Mouse (Mus musculus): ENCODE results near the gene Trio. TPM values are rescaled to one million over a fixed set of nuclear protein-coding genes. Genes with fewer than 3 reads are reported as not detected.

Trio gene
- polyA plus RNA-seq, 1 experiment from 2014 or later, result 48.5 TPM

GRCm38 (mm10) chr15:27779398-27779797, 246.2 kb downstream of the Trio start:
- H3K9ac ChIP-seq, result no peak overlapping the region
- WGBS, result 32% methylated on average over 11 of the region's 11 CpGs
- H3K4me2 ChIP-seq (replicated peaks), result no peak overlapping the region

GRCm38 (mm10) chr15:27778256-27778655, 247.4 kb downstream of the Trio start:
- Histone ChIP-seq H3K9me3 (replicated peaks) (no peaks in the 10 kb centered on the region), H3K4me1 (peaks cover 72% of the 10 kb centered on the region), H3K36me3 (peaks cover 8% of the 10 kb centered on the region), H3K9ac (0 out of 2 replicates have a peak overlapping the region, but pooled peaks have one; percentile 13), H3K4me2 (replicated peaks) (0 out of 2 replicates have a peak overlapping the region, but pooled peaks have one; percentile 5), H3K27ac (peak overlapping the region; percentile 81), H3K27me3 (no peaks in the 10 kb centered on the region), H3K4me3 (no peak overlapping the region)
- ATAC-seq (ENCODE audit: low FRiP score), result peak; percentile 36
- 43% methylated on average over 3 of the region's 3 CpGs for WGBS

More at GRCm38 (mm10) chr15:27779398-27779797, 246.2 kb downstream of the Trio start:
- peak overlapping the region; percentile 81 for H3K27ac ChIP-seq
- H3K36me3 ChIP-seq, result no peaks in the 10 kb centered on the region
- peaks cover 83% of the 10 kb centered on the region for H3K4me1 ChIP-seq
- H3K9me3 ChIP-seq (replicated peaks), result no peaks in the 10 kb centered on the region
- H3K4me3 ChIP-seq, result no peak overlapping the region
- no peaks in the 10 kb centered on the region for H3K27me3 ChIP-seq
- ATAC-seq (ENCODE audit: low FRiP score), result no peak

GRCm38 (mm10) chr15:27777455-27778190, 248.0 kb downstream of the Trio start:
- WGBS, result 39% methylated on average over 11 of the region's 11 CpGs
- peaks cover 65% of the 10 kb centered on the region for H3K4me1 ChIP-seq
- H3K9ac ChIP-seq, result no peak overlapping the region
- ATAC-seq (ENCODE audit: low FRiP score), result no peak
- H3K27me3 ChIP-seq, result no peaks in the 10 kb centered on the region
- peak overlapping the region; percentile 19 for H3K4me2 ChIP-seq (replicated peaks)
- no peak overlapping the region for H3K4me3 ChIP-seq
- peak overlapping the region; percentile 81 for H3K27ac ChIP-seq
- no peaks in the 10 kb centered on the region for H3K9me3 ChIP-seq (replicated peaks)
- H3K36me3 ChIP-seq, result peaks cover 13% of the 10 kb centered on the region

GRCm38 (mm10) chr15:27774481-27774880, 251.2 kb downstream of the Trio start:
- H3K9ac ChIP-seq, result no peak overlapping the region
- H3K4me3 ChIP-seq, result no peak overlapping the region
- no peak for ATAC-seq (ENCODE audit: low FRiP score)
- no peaks in the 10 kb centered on the region for H3K27me3 ChIP-seq
- H3K36me3 ChIP-seq, result peaks cover 40% of the 10 kb centered on the region
- WGBS, result 89% methylated on average over 7 of the region's 7 CpGs
- no peak overlapping the region for H3K27ac ChIP-seq
- peaks cover 40% of the 10 kb centered on the region for H3K4me1 ChIP-seq
- no peak overlapping the region for H3K4me2 ChIP-seq (replicated peaks)
- H3K9me3 ChIP-seq (replicated peaks), result no peaks in the 10 kb centered on the region

GRCm38 (mm10) chr15:27772125-27772627, 253.5 kb downstream of the Trio start:
- Histone ChIP-seq H3K9me3 (replicated peaks) (no peaks in the 10 kb centered on the region), H3K27me3 (no peaks in the 10 kb centered on the region), H3K36me3 (peaks cover 61% of the 10 kb centered on the region), H3K4me2 (replicated peaks) (no peak overlapping the region), H3K27ac (no peak overlapping the region), H3K4me1 (peaks cover 17% of the 10 kb centered on the region), H3K9ac (no peak overlapping the region), H3K4me3 (no peak overlapping the region)
- no peak for ATAC-seq (ENCODE audit: low FRiP score)
- WGBS, result 90% methylated on average over 7 of the region's 7 CpGs

- no peak overlapping the region for H3K4me2 ChIP-seq (replicated peaks)
- peaks cover 64% of the 10 kb centered on the region for H3K36me3 ChIP-seq
- no peaks in the 10 kb centered on the region for H3K27me3 ChIP-seq
- no peaks in the 10 kb centered on the region for H3K9me3 ChIP-seq (replicated peaks)
- 89% methylated on average over 7 of the region's 7 CpGs for WGBS
- H3K27ac ChIP-seq, result peak overlapping the region; percentile 32; the same call in 1 of the 2 replicates
- peaks cover 11% of the 10 kb centered on the region for H3K4me1 ChIP-seq
- H3K9ac ChIP-seq, result no peak overlapping the region
- no peak for ATAC-seq (ENCODE audit: low FRiP score)
- no peak overlapping the region for H3K4me3 ChIP-seq
Measured at GRCm38 (mm10) chr15:27771581-27771980, 254.1 kb downstream of the Trio start.

GRCm38 (mm10) chr15:27770513-27771196, 255.0 kb downstream of the Trio start:
- H3K4me2 ChIP-seq (replicated peaks), result no peak overlapping the region
- peaks cover 74% of the 10 kb centered on the region for H3K36me3 ChIP-seq
- WGBS, result 72% methylated on average over 12 of the region's 12 CpGs
- no peaks in the 10 kb centered on the region for H3K27me3 ChIP-seq
- H3K27ac ChIP-seq, result no peak overlapping the region
- no peaks in the 10 kb centered on the region for H3K9me3 ChIP-seq (replicated peaks)
- no peak for ATAC-seq (ENCODE audit: low FRiP score)
- H3K4me1 ChIP-seq, result peaks cover 10% of the 10 kb centered on the region
- no peak overlapping the region for H3K4me3 ChIP-seq
- 0 out of 2 replicates have a peak overlapping the region, but pooled peaks have one; percentile 13 for H3K9ac ChIP-seq

GRCm38 (mm10) chr15:27761416-27761815, 264.2 kb downstream of the Trio start:
- Histone ChIP-seq H3K9me3 (replicated peaks) (no peaks in the 10 kb centered on the region), H3K27me3 (no peaks in the 10 kb centered on the region), H3K9ac (no peak overlapping the region), H3K4me1 (peaks cover 3% of the 10 kb centered on the region; the same call in 1 of the 2 replicates), H3K36me3 (peaks cover 71% of the 10 kb centered on the region), H3K27ac (peak overlapping the region; percentile 48), H3K4me3 (no peak overlapping the region), H3K4me2 (replicated peaks) (no peak overlapping the region)
- WGBS, result 82% methylated on average over 3 of the region's 3 CpGs
- ATAC-seq (ENCODE audit: low FRiP score), result no peak

- Histone ChIP-seq H3K27me3 (no peaks in the 10 kb centered on the region), H3K4me1 (peaks cover 3% of the 10 kb centered on the region; the same call in 1 of the 2 replicates), H3K4me3 (no peak overlapping the region), H3K9me3 (replicated peaks) (no peaks in the 10 kb centered on the region), H3K9ac (no peak overlapping the region), H3K36me3 (peaks cover 71% of the 10 kb centered on the region), H3K4me2 (replicated peaks) (no peak overlapping the region), H3K27ac (peak overlapping the region; percentile 44)
- WGBS, result 81% methylated on average over 1 of the region's 1 CpGs
- ATAC-seq (ENCODE audit: low FRiP score), result no peak
Measured at GRCm38 (mm10) chr15:27760655-27761054, 265.0 kb downstream of the Trio start.

- Histone ChIP-seq H3K4me3 (no peak overlapping the region), H3K36me3 (peaks cover 72% of the 10 kb centered on the region), H3K4me2 (replicated peaks) (no peak overlapping the region), H3K9me3 (replicated peaks) (no peaks in the 10 kb centered on the region), H3K4me1 (peaks cover 3% of the 10 kb centered on the region; the same call in 1 of the 2 replicates), H3K9ac (no peak overlapping the region), H3K27me3 (no peaks in the 10 kb centered on the region), H3K27ac (peak overlapping the region; percentile 44)
- 71% methylated on average over 5 of the region's 5 CpGs for WGBS
- no peak for ATAC-seq (ENCODE audit: low FRiP score)
Measured at GRCm38 (mm10) chr15:27759890-27760289, 265.8 kb downstream of the Trio start.

GRCm38 (mm10) chr15:27758680-27759079, 267.0 kb downstream of the Trio start:
- Histone ChIP-seq H3K36me3 (peaks cover 72% of the 10 kb centered on the region), H3K4me1 (peaks cover 5% of the 10 kb centered on the region), H3K27me3 (no peaks in the 10 kb centered on the region), H3K27ac (no peak overlapping the region), H3K4me3 (no peak overlapping the region), H3K4me2 (replicated peaks) (no peak overlapping the region), H3K9ac (no peak overlapping the region), H3K9me3 (replicated peaks) (no peaks in the 10 kb centered on the region)
- WGBS, result 70% methylated on average over 6 of the region's 6 CpGs
- no peak for ATAC-seq (ENCODE audit: low FRiP score)

- Histone ChIP-seq H3K9ac (no peak overlapping the region), H3K4me2 (replicated peaks) (no peak overlapping the region), H3K27ac (no peak overlapping the region), H3K4me1 (peaks cover 6% of the 10 kb centered on the region), H3K9me3 (replicated peaks) (no peaks in the 10 kb centered on the region), H3K36me3 (peaks cover 76% of the 10 kb centered on the region), H3K4me3 (no peak overlapping the region), H3K27me3 (no peaks in the 10 kb centered on the region)
- ATAC-seq (ENCODE audit: low FRiP score), result no peak
- WGBS, result 93% methylated on average over 11 of the region's 11 CpGs
Measured at GRCm38 (mm10) chr15:27756426-27756825, 269.2 kb downstream of the Trio start.
